Mouse (Mus musculus) myocyte (in vitro differentiated cells): ENCODE results near the gene Tmem72. TPM values are rescaled to one million over a fixed set of nuclear protein-coding genes. Genes with fewer than 3 reads are reported as not detected.

Experiments
- H3K27me3 ChIP-seq: one replicate; pipeline ENCODE4 v1.6.1; 2011; ENCODE audit not compliant: control insufficient read depth, insufficient read depth, insufficient read length
- H3K36me3 ChIP-seq: one replicate; pipeline ENCODE4 v1.6.1; 2011; ENCODE audit not compliant: control insufficient read depth, insufficient read depth
- H3K4me2 ChIP-seq: one replicate; pipeline ENCODE4 v1.6.1; 2011; ENCODE audit warnings: low read depth, control low read depth
- H3K4me3 ChIP-seq: one replicate; pipeline ENCODE4 v1.5.1; 2011; ENCODE audit warnings: mild to moderate bottlenecking, control low read depth, moderate library complexity
- H3K79me2 ChIP-seq: one replicate; pipeline ENCODE4 v1.6.1; 2011; ENCODE audit not compliant: control insufficient read depth, insufficient read depth
- H3ac ChIP-seq: one replicate; pipeline ENCODE4 v1.6.1; 2011; ENCODE audit not compliant: control insufficient read depth, insufficient read length
- CEBPB ChIP-seq: IDR thresholded peaks from 2 replicates; pipeline ENCODE4 v1.6.1; 2011; ENCODE audit warnings: mild to moderate bottlenecking, moderate library complexity; ENCODE audit not compliant: poor library complexity, insufficient read depth, severe bottlenecking
- E2F4 ChIP-seq: IDR thresholded peaks from one replicate; pipeline ENCODE4 v1.6.1; 2011; ENCODE audit warnings: mild to moderate bottlenecking, control low read depth, moderate library complexity; ENCODE audit not compliant: insufficient read depth
- MAX ChIP-seq: IDR thresholded peaks from one replicate; pipeline ENCODE4 v1.6.1; 2011; ENCODE audit warnings: low read depth, mild to moderate bottlenecking, control low read depth
- MYOD1 ChIP-seq, 3 experiments: IDR thresholded peaks; one replicate each; pipeline ENCODE4 v1.6.1; 2011; ENCODE audit warnings: control low read depth in 2 of 3, low read depth in 2 of 3, mild to moderate bottlenecking in 2 of 3, moderate library complexity in 1 of 3; ENCODE audit not compliant: insufficient read length in 2 of 3, control insufficient read depth in 1 of 3
- MYOG ChIP-seq, 3 experiments: IDR thresholded peaks; one replicate each; pipeline ENCODE4 v1.6.1; 2011; ENCODE audit warnings: control low read depth in 2 of 3, low read depth in 2 of 3, mild to moderate bottlenecking in 2 of 3; ENCODE audit not compliant: insufficient read length in 2 of 3, control insufficient read depth in 1 of 3, insufficient read depth in 1 of 3
- POLR2A ChIP-seq: IDR thresholded peaks from one replicate; pipeline ENCODE4 v1.6.1; 2011; ENCODE audit warnings: low read depth, mild to moderate bottlenecking, control low read depth, moderate library complexity; ENCODE audit not compliant: insufficient read length
- POLR2AphosphoS2 ChIP-seq: IDR thresholded peaks from one replicate; pipeline ENCODE4 v1.6.1; 2011; ENCODE audit warnings: low read depth, control low read depth; ENCODE audit not compliant: insufficient read length
- REST ChIP-seq: IDR thresholded peaks from one replicate; pipeline ENCODE4 v1.6.1; 2011; ENCODE audit warnings: mild to moderate bottlenecking, control low read depth, moderate library complexity; ENCODE audit not compliant: insufficient read depth, insufficient read length
- SRF ChIP-seq: IDR thresholded peaks from one replicate; pipeline ENCODE4 v1.6.1; 2011; ENCODE audit warnings: low read depth; ENCODE audit not compliant: control insufficient read depth, insufficient read length
- TCF12 ChIP-seq: IDR thresholded peaks from one replicate; pipeline ENCODE4 v1.6.1; 2011; ENCODE audit warnings: mild to moderate bottlenecking, control low read depth; ENCODE audit not compliant: poor library complexity, insufficient read depth, severe bottlenecking
- TCF3 ChIP-seq: IDR thresholded peaks from one replicate; pipeline ENCODE4 v1.6.1; 2011; ENCODE audit warnings: low read depth, control low read depth; ENCODE audit not compliant: insufficient read length
- USF1 ChIP-seq: IDR thresholded peaks from one replicate; pipeline ENCODE4 v1.6.1; 2011; ENCODE audit warnings: low read depth, mild to moderate bottlenecking, control low read depth, moderate library complexity
- polyA plus RNA-seq: library from polyadenylated mRNA; unstranded; fragments of >200 nt; fragmentation: generic; extraction: Trizol; gene quantifications from one replicate; pipeline ENCODE4 v1.2.1, GENCODE M21; 2012; ENCODE audit warnings: missing spikeins

The Tmem72 gene
- polyA plus RNA-seq, 1 experiment: 0.04 TPM

DNA sequence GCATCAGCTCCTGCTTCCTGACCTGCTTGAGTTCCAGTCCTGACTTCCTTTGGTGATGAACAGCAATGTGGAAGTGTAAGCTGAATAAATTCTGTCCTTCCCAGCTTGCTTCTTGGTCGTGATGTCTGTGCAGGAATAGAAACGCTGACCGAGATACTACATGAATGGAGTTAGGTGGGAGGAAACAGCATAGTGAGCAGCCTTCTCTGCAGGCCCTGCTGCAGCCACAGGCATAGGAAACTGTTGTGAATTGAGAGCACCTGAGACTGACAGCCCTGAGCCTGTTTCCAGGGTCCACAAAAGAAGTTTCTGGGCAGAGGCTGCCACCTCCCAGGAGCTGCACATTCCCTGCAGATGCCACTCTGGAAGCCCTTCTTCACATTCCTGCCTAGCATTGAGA, 2.7 kb downstream of the Tmem72 start:
- Histone ChIP-seq H3K27me3 (no peaks in the 10 kb centered on the region), H3K4me2 (no peak overlapping the region), H3K4me3 (no peak overlapping the region), H3K79me2 (no peaks in the 10 kb centered on the region), H3K36me3 (no peaks in the 10 kb centered on the region), H3ac (no peak overlapping the region)
- TF ChIP-seq SRF (no peak), POLR2A (no peak), MAX (no peak), MYOG (IDR thresholded peaks at IDR 0.05; ENCODE audit: control insufficient read depth in 1 of 3, insufficient read depth in 1 of 3, insufficient read length in 2 of 3, low read depth in 2 of 3) (no peak)

DNA sequence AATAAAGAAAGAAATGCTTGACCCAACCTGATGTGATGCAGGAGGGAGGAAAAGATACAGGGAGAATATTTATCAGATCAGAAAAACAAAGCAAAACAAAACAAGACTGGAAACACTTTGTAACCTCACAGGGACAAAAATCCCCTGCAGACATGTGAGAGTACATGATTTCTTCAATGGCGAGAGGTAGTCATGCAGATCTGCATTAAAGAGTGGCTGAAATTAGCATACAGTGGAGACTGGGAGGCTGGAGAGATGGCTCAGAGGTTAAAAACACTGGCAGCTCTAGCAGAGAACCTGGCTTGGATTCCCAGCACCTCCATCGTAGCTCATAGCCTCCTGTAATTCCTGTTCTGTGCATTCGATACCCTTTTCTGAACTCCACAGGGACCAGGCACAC, 4.2 kb downstream of the Tmem72 start:
- no peak overlapping the region for H3K4me3 ChIP-seq

DNA sequence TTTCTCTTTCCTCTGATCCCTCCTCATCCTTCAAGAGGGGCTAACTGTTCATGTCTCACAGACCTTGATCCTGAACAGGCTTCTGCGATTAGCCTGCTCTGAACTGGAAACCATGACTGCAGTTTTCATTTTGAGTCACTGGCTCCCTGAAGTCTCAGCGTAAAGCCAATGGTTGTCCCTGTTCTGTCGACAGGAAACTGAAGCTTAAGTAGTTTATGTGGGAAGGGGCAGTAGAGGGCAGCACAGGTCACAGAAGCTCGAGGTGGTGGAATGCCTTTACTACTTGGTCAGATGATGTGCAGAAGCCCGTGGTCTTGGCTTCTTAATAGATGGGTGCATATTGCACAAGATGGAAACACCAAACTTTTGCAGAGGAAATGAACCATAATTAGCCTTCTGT, 4.7 kb downstream of the Tmem72 start:
- no peaks in the 10 kb centered on the region for H3K79me2 ChIP-seq
- H3K4me2 ChIP-seq: no peak overlapping the region
- H3ac ChIP-seq: no peak overlapping the region
- TF ChIP-seq MYOD1 (IDR thresholded peaks at IDR 0.05; ENCODE audit: control insufficient read depth in 1 of 3, insufficient read length in 2 of 3, low read depth in 2 of 3) (no peak), SRF (no peak), MAX (no peak), POLR2AphosphoS2 (no peak), CEBPB (no peak), USF1 (no peak), MYOG (IDR thresholded peaks at IDR 0.05; ENCODE audit: control insufficient read depth in 1 of 3, insufficient read depth in 1 of 3, insufficient read length in 2 of 3, low read depth in 2 of 3) (no peak), TCF3 (no peak), TCF12 (no peak), POLR2A (no peak), E2F4 (no peak), REST (no peak)
- H3K4me3 ChIP-seq: no peak overlapping the region
- H3K36me3 ChIP-seq: no peaks in the 10 kb centered on the region
- no peaks in the 10 kb centered on the region for H3K27me3 ChIP-seq

More for the DNA sequence above, 4.2 kb downstream of the Tmem72 start:
- H3K27me3 ChIP-seq: no peaks in the 10 kb centered on the region
- no peak overlapping the region for H3ac ChIP-seq
- no peak overlapping the region for H3K4me2 ChIP-seq
- H3K79me2 ChIP-seq: no peaks in the 10 kb centered on the region
- TF ChIP-seq USF1 (no peak), REST (no peak), POLR2AphosphoS2 (no peak), TCF12 (no peak), SRF (no peak), MYOG (IDR thresholded peaks at IDR 0.05; ENCODE audit: control insufficient read depth in 1 of 3, insufficient read depth in 1 of 3, insufficient read length in 2 of 3, low read depth in 2 of 3) (no peak), CEBPB (no peak)
- H3K36me3 ChIP-seq: no peaks in the 10 kb centered on the region

DNA sequence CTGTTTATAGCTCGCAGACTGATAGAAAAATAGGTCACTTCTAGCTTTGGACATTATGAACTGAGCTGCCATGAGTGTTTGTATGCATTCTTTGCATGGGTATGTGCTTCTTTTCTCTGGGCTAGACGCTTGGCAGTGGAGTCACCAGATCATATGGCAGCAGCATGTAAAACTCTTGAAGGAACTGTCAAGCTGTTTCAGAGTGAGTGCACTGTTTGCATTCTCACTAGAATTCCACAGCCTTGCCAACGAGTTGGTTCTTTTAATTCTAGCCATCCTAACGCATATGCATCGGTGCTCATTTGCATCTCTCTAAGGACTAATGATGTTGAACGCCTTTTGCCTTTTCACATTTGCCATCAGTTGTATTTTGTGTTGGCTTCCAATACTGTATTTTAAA, 12.4 kb downstream of the Tmem72 start:
- no peaks in the 10 kb centered on the region for H3K27me3 ChIP-seq
- H3K4me2 ChIP-seq: no peak overlapping the region
- no peak overlapping the region for H3K4me3 ChIP-seq
- H3K36me3 ChIP-seq: no peaks in the 10 kb centered on the region
- no peak overlapping the region for H3ac ChIP-seq
- TF ChIP-seq MYOG (IDR thresholded peaks at IDR 0.05; ENCODE audit: control insufficient read depth in 1 of 3, insufficient read depth in 1 of 3, insufficient read length in 2 of 3, low read depth in 2 of 3) (no peak), REST (no peak), SRF (no peak), MYOD1 (IDR thresholded peaks at IDR 0.05; ENCODE audit: control insufficient read depth in 1 of 3, insufficient read length in 2 of 3, low read depth in 2 of 3) (no peak), POLR2A (no peak)
- H3K79me2 ChIP-seq: no peaks in the 10 kb centered on the region

DNA sequence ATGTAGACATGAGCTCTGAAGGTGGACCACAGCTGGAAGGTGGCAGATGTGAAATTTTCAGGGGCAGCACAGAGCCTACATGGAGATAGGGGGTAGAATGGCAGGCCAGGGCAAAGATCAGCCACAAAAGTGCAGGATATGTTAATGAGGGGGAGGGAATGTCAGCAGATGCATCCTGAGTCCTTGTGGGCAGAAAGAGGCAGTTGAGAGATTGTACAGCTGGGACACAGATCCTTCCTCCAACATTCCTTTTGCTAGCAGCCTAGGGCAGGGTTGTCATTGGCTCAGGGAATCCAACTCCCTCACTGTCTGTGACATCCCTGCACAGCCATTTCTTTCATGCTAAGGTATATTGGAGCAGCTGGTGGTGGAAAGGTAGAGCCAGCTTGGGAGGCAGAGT, 15.9 kb downstream of the Tmem72 start:
- TF ChIP-seq USF1 (no peak), MYOG (IDR thresholded peaks at IDR 0.05; ENCODE audit: control insufficient read depth in 1 of 3, insufficient read depth in 1 of 3, insufficient read length in 2 of 3, low read depth in 2 of 3) (no peak), POLR2A (no peak), REST (no peak), CEBPB (no peak), SRF (no peak), MYOD1 (IDR thresholded peaks at IDR 0.05; ENCODE audit: control insufficient read depth in 1 of 3, insufficient read length in 2 of 3, low read depth in 2 of 3) (no peak), POLR2AphosphoS2 (no peak), E2F4 (no peak), TCF12 (no peak), TCF3 (no peak), MAX (no peak)
- Histone ChIP-seq H3K27me3 (no peaks in the 10 kb centered on the region), H3ac (no peak overlapping the region), H3K4me3 (no peak overlapping the region), H3K36me3 (no peaks in the 10 kb centered on the region), H3K4me2 (no peak overlapping the region), H3K79me2 (no peaks in the 10 kb centered on the region)
